Mouse (Mus musculus) forebrain, postnatal 0 days (tissue): Measurements from ENCODE around the gene Cacna2d2. TPM values are rescaled to one million over a fixed set of nuclear protein-coding genes. Genes with fewer than 3 reads are reported as not detected.

ENCODE experiments used
- ATAC-seq: fragments of 200-750 bp; cut with Nextera tagmentation; 2 replicates; pipeline ENCODE4 v1.8.0; 2017; ENCODE audit warnings: mild to moderate bottlenecking, moderate library complexity
- DNase-seq: peaks from one replicate; pipeline ENCODE4 v3.0.0-alpha.2; 2015
- H3K27ac ChIP-seq: fragments of 300-500 bp; sonication (generic); 2 replicates; pipeline ENCODE4 v1.5.1; 2014; ENCODE audit warnings: low read depth, mild to moderate bottlenecking, antibody characterized with exemption, low read length, moderate library complexity, mixed read lengths
- H3K27me3 ChIP-seq: fragments of 300-500 bp; sonication (generic); 2 replicates; pipeline ENCODE4 v1.6.1; 2014; ENCODE audit warnings: mild to moderate bottlenecking, low read length, mixed read lengths; ENCODE audit not compliant: insufficient read depth
- H3K36me3 ChIP-seq: fragments of 300-500 bp; sonication (generic); 2 replicates; pipeline ENCODE4 v1.6.1; 2014; ENCODE audit warnings: mild to moderate bottlenecking, moderate library complexity; ENCODE audit not compliant: insufficient read depth
- H3K4me1 ChIP-seq: fragments of 300-500 bp; sonication (generic); 2 replicates; pipeline ENCODE4 v1.6.1; 2014; ENCODE audit warnings: antibody characterized with exemption; ENCODE audit not compliant: insufficient read depth
- H3K4me2 ChIP-seq: fragments of 300-500 bp; sonication (generic); 2 replicates; pipeline ENCODE4 v1.6.1; 2014; ENCODE audit warnings: low read depth, mild to moderate bottlenecking, moderate library complexity
- H3K4me3 ChIP-seq: fragments of 300-500 bp; sonication (generic); 2 replicates; pipeline ENCODE4 v1.5.1; 2014; ENCODE audit warnings: low read depth, low read length, mixed read lengths
- H3K9ac ChIP-seq: fragments of 300-500 bp; sonication (generic); 2 replicates; pipeline ENCODE4 v1.6.1; 2014; ENCODE audit warnings: mild to moderate bottlenecking
- H3K9me3 ChIP-seq: fragments of 300-500 bp; sonication (generic); 2 replicates; pipeline ENCODE4 v1.6.1; 2016; ENCODE audit warnings: low read length
- CTCF ChIP-seq: sonication (generic); IDR thresholded peaks from 2 replicates; pipeline ENCODE4 v1.5.1; 2016; ENCODE audit warnings: antibody characterized with exemption, control low read depth, low read depth
- WGBS: fragments of 180-500 bp; shearing (Covaris S2); extraction: QIAGEN DNeasy Blood & Tissue Kit; methylation state at CpG from one replicate; pipeline ENCODE4 v1.1.7; 2014; 5-methylcytosine and 5-hydroxymethylcytosine counted together
- polyA plus RNA-seq: library from polyadenylated mRNA; unstranded; fragments of >200 nt; fragmentation: Nextera tagmentation; extraction: Ambion mirVana; gene quantifications from 2 replicates; pipeline ENCODE4 v1.2.1, GENCODE M21; 2015
- total RNA-seq: library from RNA; depleted of rRNA; stranded (reverse); fragments of >200 nt; gene quantifications from 2 replicates; pipeline ENCODE4 v1.2.3, GENCODE M21; 2014

The Cacna2d2 gene
- total and polyA plus RNA-seq, 2 experiments from 2014 or later = 5.0 to 49.5 TPM

GRCm38 (mm10) chr9:107384396-107384795, 15.0 kb upstream of the Cacna2d2 start:
- H3K4me1 ChIP-seq = no peaks in the 10 kb centered on the region
- no peak for TF ChIP-seq CTCF
- DNase-seq (no peak), ATAC-seq (peak; percentile 43)
- H3K4me3 ChIP-seq = no peak overlapping the region
- H3K27ac ChIP-seq = no peak overlapping the region
- no peaks in the 10 kb centered on the region for H3K9me3 ChIP-seq
- no peak overlapping the region for H3K4me2 ChIP-seq
- WGBS = 19% methylated on average over 3 of the region's 3 CpGs
- no peaks in the 10 kb centered on the region for H3K36me3 ChIP-seq
- peaks cover 36% of the 10 kb centered on the region for H3K27me3 ChIP-seq
- H3K9ac ChIP-seq = no peak overlapping the region

GRCm38 (mm10) chr9:107386722-107387121, 12.7 kb upstream of the Cacna2d2 start:
- H3K9me3 ChIP-seq = no peaks in the 10 kb centered on the region
- H3K4me2 ChIP-seq = no peak overlapping the region
- H3K4me3 ChIP-seq = no peak overlapping the region
- 67% methylated on average over 3 of the region's 3 CpGs for WGBS
- no peak overlapping the region for H3K27ac ChIP-seq
- no peak for ATAC-seq
- no peaks in the 10 kb centered on the region for H3K4me1 ChIP-seq
- H3K9ac ChIP-seq = no peak overlapping the region
- peaks cover 14% of the 10 kb centered on the region for H3K27me3 ChIP-seq
- TF ChIP-seq CTCF = peak; percentile 42
- DNase-seq = no peak
- H3K36me3 ChIP-seq = no peaks in the 10 kb centered on the region

- ATAC-seq = no peak
- no peak overlapping the region for H3K27ac ChIP-seq
- H3K27me3 ChIP-seq = peaks cover 4% of the 10 kb centered on the region; the same call in 1 of the 2 replicates
- no peaks in the 10 kb centered on the region for H3K36me3 ChIP-seq
- H3K9ac ChIP-seq = no peak overlapping the region
- TF ChIP-seq CTCF = no peak
- no peak overlapping the region for H3K4me3 ChIP-seq
- WGBS = 85% methylated on average over 3 of the region's 3 CpGs
- H3K9me3 ChIP-seq = no peaks in the 10 kb centered on the region
- H3K4me1 ChIP-seq = no peaks in the 10 kb centered on the region
- DNase-seq = no peak
- H3K4me2 ChIP-seq = no peak overlapping the region
Observed at GRCm38 (mm10) chr9:107387708-107388107, 11.7 kb upstream of the Cacna2d2 start.

GRCm38 (mm10) chr9:107388263-107388662, 11.1 kb upstream of the Cacna2d2 start:
- Histone ChIP-seq H3K9me3 (no peaks in the 10 kb centered on the region), H3K4me2 (no peak overlapping the region), H3K36me3 (no peaks in the 10 kb centered on the region), H3K27me3 (no peaks in the 10 kb centered on the region; the same call in 1 of the 2 replicates), H3K9ac (no peak overlapping the region), H3K27ac (no peak overlapping the region), H3K4me1 (no peaks in the 10 kb centered on the region), H3K4me3 (no peak overlapping the region)
- DNase-seq (no peak), ATAC-seq (no peak)
- no peak for TF ChIP-seq CTCF
- WGBS = 38% methylated on average over 2 of the region's 2 CpGs

- H3K36me3 ChIP-seq = no peaks in the 10 kb centered on the region
- 32% methylated on average over 4 of the region's 4 CpGs for WGBS
- 0 out of 2 replicates have a peak, but pooled peaks cover 13% of the 10 kb centered on the region for H3K27me3 ChIP-seq
- H3K9ac ChIP-seq = no peak overlapping the region
- H3K27ac ChIP-seq = no peak overlapping the region
- no peak for ATAC-seq
- no peak overlapping the region for H3K4me3 ChIP-seq
- TF ChIP-seq CTCF = no peak; the same call in 1 of the 2 replicates
- H3K4me1 ChIP-seq = peaks cover 4% of the 10 kb centered on the region; the same call in 1 of the 2 replicates
- DNase-seq = no peak
- H3K4me2 ChIP-seq = no peak overlapping the region
- H3K9me3 ChIP-seq = no peaks in the 10 kb centered on the region
Observed at GRCm38 (mm10) chr9:107396397-107396796, 3.0 kb upstream of the Cacna2d2 start.

- DNase-seq (no peak), ATAC-seq (no peak)
- H3K27ac ChIP-seq = no peak overlapping the region
- H3K4me2 ChIP-seq = peak overlapping the region; percentile 93
- no peaks in the 10 kb centered on the region for H3K9me3 ChIP-seq
- TF ChIP-seq CTCF = no peak
- no peaks in the 10 kb centered on the region for H3K36me3 ChIP-seq
- H3K9ac ChIP-seq = no peak overlapping the region
- H3K4me1 ChIP-seq = peaks cover 4% of the 10 kb centered on the region; the same call in 1 of the 2 replicates
- peaks cover 20% of the 10 kb centered on the region; the same call in 1 of the 2 replicates for H3K27me3 ChIP-seq
- H3K4me3 ChIP-seq = peak overlapping the region; percentile 62
- WGBS = 29% methylated on average over 11 of the region's 11 CpGs
Observed at GRCm38 (mm10) chr9:107398968-107399367, 444 bp upstream of the Cacna2d2 start.

- ATAC-seq = peak; percentile 47
- under 1% methylated on average over 30 of the region's 45 CpGs for WGBS
- Histone ChIP-seq H3K36me3 (no peaks in the 10 kb centered on the region), H3K9me3 (no peaks in the 10 kb centered on the region), H3K4me2 (peak overlapping the region; percentile 93), H3K27ac (peak overlapping the region; percentile 21; the same call in 1 of the 2 replicates), H3K4me3 (peak overlapping the region; percentile 62), H3K9ac (peak overlapping the region; percentile 70), H3K27me3 (peaks cover 20% of the 10 kb centered on the region; the same call in 1 of the 2 replicates), H3K4me1 (peaks cover 4% of the 10 kb centered on the region; the same call in 1 of the 2 replicates)
- no peak for DNase-seq
- TF ChIP-seq CTCF = no peak
Observed at GRCm38 (mm10) chr9:107400060-107400511, 674 bp downstream of the Cacna2d2 start.
